Mouse (Mus musculus): ENCODE data around the gene Epp13. TPM values are rescaled to one million over a fixed set of nuclear protein-coding genes. Genes with fewer than 3 reads are reported as not detected.
"Not testable (repeated sequence)": the region's sequence is repeated elsewhere in the genome, so short reads cannot be mapped to it uniquely, and the experiment has no call there.

Gene Epp13
- total RNA-seq, 1 experiment from 2014 or later: not detected

GRCm38 (mm10) chr7:6277906-6278305, 25.4 kb downstream of the Epp13 start:
- peak in 1 of 2 experiments; percentile 34; a peak in 1 of 4 replicates for ATAC-seq (replicated peaks in 1 of 2; ENCODE audit: insufficient read depth in 1 of 2, low FRiP score in 2 of 2, low TSS enrichment in 1 of 2, low read depth in 1 of 2, poor library complexity in 2 of 2, severe bottlenecking in 2 of 2)

GRCm38 (mm10) chr7:6282749-6283148, 30.2 kb downstream of the Epp13 start:
- ATAC-seq (replicated peaks in 1 of 2; ENCODE audit: insufficient read depth in 1 of 2, low FRiP score in 2 of 2, low TSS enrichment in 1 of 2, low read depth in 1 of 2, poor library complexity in 2 of 2, severe bottlenecking in 2 of 2): peak; percentile 40 to 47; a peak in 2 of 4 replicates

DNA sequence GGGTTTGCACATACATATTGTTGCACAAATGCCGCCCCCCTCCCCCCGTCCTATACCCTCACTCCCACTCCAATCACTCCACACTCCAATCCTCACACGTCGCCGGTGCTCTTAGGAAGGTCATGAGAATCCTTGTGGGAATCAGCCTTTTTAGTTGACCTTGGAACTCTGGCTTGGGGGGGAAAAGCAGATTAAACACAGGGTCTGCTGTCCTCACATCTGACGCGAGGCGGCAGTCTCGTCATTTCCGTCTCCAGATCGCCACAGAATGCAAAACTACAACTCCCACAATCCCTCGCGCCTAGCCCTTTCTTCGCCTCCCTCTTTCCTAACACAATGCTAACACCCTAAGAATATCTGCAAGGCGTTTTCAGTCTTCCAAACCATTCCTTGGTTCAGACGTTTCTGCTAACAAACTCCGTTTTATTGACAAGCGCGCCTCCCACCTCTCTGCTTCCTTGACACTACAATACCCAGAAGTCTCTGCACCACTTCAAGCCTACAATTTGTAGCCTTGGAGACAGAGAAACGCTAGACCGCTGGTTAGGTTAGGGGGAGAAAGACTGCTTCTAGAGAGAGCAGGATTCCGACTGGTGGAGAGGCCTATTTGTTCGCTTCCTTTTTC, 31.1 kb downstream of the Epp13 start:
- peak; percentile 70 to 74 for ATAC-seq (replicated peaks in 1 of 2; ENCODE audit: insufficient read depth in 1 of 2, low FRiP score in 2 of 2, low TSS enrichment in 1 of 2, low read depth in 1 of 2, poor library complexity in 2 of 2, severe bottlenecking in 2 of 2)

- ATAC-seq (replicated peaks in 1 of 2; ENCODE audit: insufficient read depth in 1 of 2, low FRiP score in 2 of 2, low TSS enrichment in 1 of 2, low read depth in 1 of 2, poor library complexity in 2 of 2, severe bottlenecking in 2 of 2): no peak
Observed at GRCm38 (mm10) chr7:6284442-6285012, 32.0 kb downstream of the Epp13 start.

GRCm38 (mm10) chr7:6285366-6285765, 32.9 kb downstream of the Epp13 start:
- ATAC-seq (replicated peaks in 1 of 2; ENCODE audit: insufficient read depth in 1 of 2, low FRiP score in 2 of 2, low TSS enrichment in 1 of 2, low read depth in 1 of 2, poor library complexity in 2 of 2, severe bottlenecking in 2 of 2): no peak

DNA sequence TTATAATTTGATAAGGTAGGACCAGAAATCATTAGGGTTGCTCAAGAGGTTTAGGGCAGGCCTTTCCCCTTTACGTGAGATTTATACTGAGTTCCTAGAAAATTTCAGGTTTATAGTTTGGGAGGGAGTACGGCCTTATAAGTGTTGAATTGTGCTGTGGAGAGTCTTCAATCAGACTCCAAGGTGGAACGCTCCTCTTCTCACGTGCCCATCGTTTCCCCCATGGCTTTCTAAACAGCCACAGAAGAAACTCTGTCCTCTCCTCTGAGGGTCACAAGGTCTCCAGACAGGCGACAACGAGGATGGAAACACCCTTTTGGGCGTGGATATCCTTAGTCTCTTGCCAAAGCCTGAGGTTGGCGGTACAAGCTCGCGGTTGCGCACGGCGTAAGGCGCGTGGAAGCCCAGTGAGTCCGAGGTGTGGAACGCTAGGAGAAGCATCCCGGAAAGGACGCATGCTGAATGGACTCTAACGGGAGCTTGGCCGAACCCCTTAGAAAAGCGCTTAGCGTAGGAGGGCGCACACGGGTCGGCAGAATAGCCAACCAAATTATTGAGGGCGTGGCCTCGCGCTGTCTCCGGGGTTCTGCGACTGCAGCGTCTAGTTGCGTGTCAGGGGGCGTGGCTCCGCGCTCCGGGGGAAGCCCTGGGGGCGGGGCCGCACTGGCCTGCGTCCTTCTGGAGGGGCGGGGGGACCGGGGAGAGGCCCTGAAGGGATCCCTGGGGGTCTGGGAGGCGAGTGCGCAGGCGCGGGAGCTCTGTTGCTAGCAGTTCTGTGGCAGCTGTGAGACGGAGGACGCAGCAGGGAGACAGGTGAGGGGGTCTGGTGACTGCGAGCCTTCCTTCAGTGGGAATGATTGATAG, 33.6 kb downstream of the Epp13 start, which contains the start of gene Zfp667:
Zfp667 (plus strand) TSS at position 738 of the 864 bp plus-strand sequence.
- ATAC-seq (replicated peaks in 1 of 2; ENCODE audit: insufficient read depth in 1 of 2, low FRiP score in 2 of 2, low TSS enrichment in 1 of 2, low read depth in 1 of 2, poor library complexity in 2 of 2, severe bottlenecking in 2 of 2): peak; percentile 68 to 73

- ATAC-seq (replicated peaks in 1 of 2; ENCODE audit: insufficient read depth in 1 of 2, low FRiP score in 2 of 2, low TSS enrichment in 1 of 2, low read depth in 1 of 2, poor library complexity in 2 of 2, severe bottlenecking in 2 of 2): no peak
Observed at GRCm38 (mm10) chr7:6286921-6287531, 34.5 kb downstream of the Epp13 start.

- not testable (repeated sequence) for ATAC-seq (replicated peaks in 1 of 2; ENCODE audit: insufficient read depth in 1 of 2, low FRiP score in 2 of 2, low TSS enrichment in 1 of 2, low read depth in 1 of 2, poor library complexity in 2 of 2, severe bottlenecking in 2 of 2)
Observed at GRCm38 (mm10) chr7:6291121-6291520, 38.6 kb downstream of the Epp13 start.

DNA sequence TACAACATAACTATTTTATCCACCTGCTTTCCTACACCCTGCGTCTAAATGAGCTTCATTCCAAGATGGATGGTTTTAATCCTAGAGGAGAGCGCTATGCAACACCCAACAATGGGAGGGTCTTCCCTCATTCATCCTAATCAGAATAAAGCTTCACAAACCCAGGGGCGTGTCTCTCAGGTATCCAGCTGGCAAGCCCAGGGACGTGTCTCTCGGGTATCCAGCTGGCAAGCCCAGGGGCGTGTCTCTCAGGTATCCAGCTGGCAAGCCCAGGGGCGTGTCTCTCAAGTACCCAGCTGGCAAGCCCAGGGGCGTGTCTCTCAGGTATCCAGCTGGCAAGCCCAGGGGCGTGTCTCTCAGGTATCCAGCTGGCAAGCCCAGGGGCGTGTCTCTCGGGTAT, 48.3 kb downstream of the Epp13 start:
- ATAC-seq (replicated peaks in 1 of 2; ENCODE audit: insufficient read depth in 1 of 2, low FRiP score in 2 of 2, low TSS enrichment in 1 of 2, low read depth in 1 of 2, poor library complexity in 2 of 2, severe bottlenecking in 2 of 2): not testable (repeated sequence)

- ATAC-seq (replicated peaks in 1 of 2; ENCODE audit: insufficient read depth in 1 of 2, low FRiP score in 2 of 2, low TSS enrichment in 1 of 2, low read depth in 1 of 2, poor library complexity in 2 of 2, severe bottlenecking in 2 of 2): peak in 1 of 2 experiments; percentile 51; a peak in 3 of 4 replicates
Observed at GRCm38 (mm10) chr7:6330458-6331232, 78.1 kb downstream of the Epp13 start.

DNA sequence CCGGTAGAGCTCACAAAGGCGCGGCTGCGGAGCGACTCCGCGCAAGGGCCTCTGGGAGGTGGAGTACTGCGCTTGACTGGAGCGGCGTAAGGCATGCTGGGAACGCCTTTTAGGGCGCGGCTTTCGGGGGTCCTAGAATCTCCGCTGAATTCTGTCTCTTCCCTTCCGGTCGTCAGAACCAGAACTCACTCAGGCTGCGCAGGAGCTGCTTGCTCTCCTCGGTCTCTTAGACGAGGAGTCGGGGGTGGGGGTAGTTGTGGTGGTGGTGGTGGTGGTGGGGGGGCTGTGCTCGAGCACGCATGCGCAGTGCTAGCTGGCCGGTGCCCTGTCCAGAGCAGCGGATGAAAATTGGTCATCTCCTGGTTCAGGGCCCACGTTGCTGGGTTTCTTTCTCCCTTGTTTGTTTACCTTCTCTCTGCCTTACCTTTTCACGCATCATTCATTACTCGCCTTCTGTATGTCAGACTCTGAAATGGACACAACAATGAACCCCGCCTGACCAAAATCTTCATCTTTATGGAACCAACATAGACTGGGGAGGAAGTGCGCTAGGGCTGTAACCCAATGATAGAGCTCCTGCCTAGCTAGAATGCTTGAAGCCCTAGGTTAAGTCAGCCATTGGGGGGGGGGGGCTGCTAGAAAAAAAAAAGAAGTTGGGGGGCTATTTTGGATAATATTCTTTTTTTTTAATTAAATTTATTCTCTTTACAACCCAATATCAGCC, 78.9 kb downstream of the Epp13 start, which contains the start of gene Zfp583:
Zfp583 (minus strand) TSS at position 53 of the 724 bp plus-strand sequence.
- peak; percentile 91 to 94 for ATAC-seq (replicated peaks in 1 of 2; ENCODE audit: insufficient read depth in 1 of 2, low FRiP score in 2 of 2, low TSS enrichment in 1 of 2, low read depth in 1 of 2, poor library complexity in 2 of 2, severe bottlenecking in 2 of 2)

Other genes with a start within 250 kb of the Epp13 start
- gene Vmn1r65, start 241.7 kb upstream of the Epp13 start, total RNA-seq (2017): not detected in 2 replicates
- gene Nlrp4c, start 207.5 kb upstream of the Epp13 start, total RNA-seq (2017): not detected in 2 replicates
- 26.8 and 31.2 TPM in 2 replicates for gene Zfp787, start 96.7 kb upstream of the Epp13 start, total RNA-seq (2017)
- 12.8 and 12.9 TPM in 2 replicates for gene Zfp444, start 80.5 kb upstream of the Epp13 start, total RNA-seq (2017)
- gene Galp, start 55.6 kb upstream of the Epp13 start, total RNA-seq (2017): not detected in 2 replicates
- gene Zscan5b, start 30.4 kb upstream of the Epp13 start, total RNA-seq (2017): not detected in 2 replicates
- gene Zfp667, start 33.9 kb downstream of the Epp13 start, total RNA-seq (2017): 6.8 and 15.9 TPM in 2 replicates
- 4.4 and 5.0 TPM in 2 replicates for gene Zfp583, start 78.6 kb downstream of the Epp13 start, total RNA-seq (2017)
- 1.8 TPM in 2 replicates for gene Gm3854, start 91.0 kb downstream of the Epp13 start, total RNA-seq (2017)
- gene Zfp78, start 110.6 kb downstream of the Epp13 start, total RNA-seq (2017): 6.7 and 11.2 TPM in 2 replicates
- 7.3 and 7.4 TPM in 2 replicates for gene Zfp28, start 130.6 kb downstream of the Epp13 start, total RNA-seq (2017)
- not detected in 2 replicates for gene Smim17, start 146.0 kb downstream of the Epp13 start, total RNA-seq (2017)
- not detected in 2 replicates for gene Gm20715, start 157.6 kb downstream of the Epp13 start, total RNA-seq (2017)
- gene Olfr1344, start 186.0 kb downstream of the Epp13 start, total RNA-seq (2017): not detected in 2 replicates
- not detected in 2 replicates for gene Olfr1336, start 203.5 kb downstream of the Epp13 start, total RNA-seq (2017)
- gene Olfr1346, start 214.4 kb downstream of the Epp13 start, total RNA-seq (2017): not detected in 2 replicates
- gene Olfr5, start 234.2 kb downstream of the Epp13 start, total RNA-seq (2017): not detected in 2 replicates
- not detected in 2 replicates for gene Olfr1347, start 247.0 kb downstream of the Epp13 start, total RNA-seq (2017)

Measured in hematopoietic stem cell, adult 5-6 weeks (primary cell).